Mouse (Mus musculus) midbrain, postnatal 0 days (tissue): ENCODE measurements at regions not wholly inside any gene's neighbourhood (a gene's known extent, or its start where the extent isn't known, plus 50 kb on each side); places are given as distances from the start of the nearest gene placed in this dataset.

ENCODE experiments used
- ATAC-seq: fragments of 200-750 bp; cut with Nextera tagmentation; 2 replicates; pipeline ENCODE4 v1.8.0; 2017; ENCODE audit warnings: moderate number of reproducible peaks, mild to moderate bottlenecking, moderate TSS enrichment, moderate library complexity; ENCODE audit not compliant: low FRiP score
- DNase-seq: peaks from one replicate; pipeline ENCODE4 v3.0.0-alpha.2; 2015; ENCODE audit warnings: low spot score
- H3K27ac ChIP-seq: fragments of 300-500 bp; sonication (generic); 2 replicates; pipeline ENCODE4 v1.5.1; 2014; ENCODE audit warnings: low read depth, mild to moderate bottlenecking, low read length, mixed read lengths
- H3K27me3 ChIP-seq: fragments of 300-500 bp; sonication (generic); 2 replicates; pipeline ENCODE4 v1.6.1; 2014; ENCODE audit warnings: low read length, control low read depth, mixed read lengths; ENCODE audit not compliant: insufficient read depth
- H3K36me3 ChIP-seq: fragments of 300-500 bp; sonication (generic); 2 replicates; pipeline ENCODE4 v1.6.1; 2014; ENCODE audit warnings: low read length, control low read depth, mixed read lengths; ENCODE audit not compliant: insufficient read depth
- H3K4me1 ChIP-seq: fragments of 300-500 bp; sonication (generic); 2 replicates; pipeline ENCODE4 v1.6.1; 2014; ENCODE audit warnings: mild to moderate bottlenecking, control low read depth, antibody characterized with exemption, low read length, mixed read lengths; ENCODE audit not compliant: insufficient read depth
- H3K4me2 ChIP-seq: fragments of 300-500 bp; sonication (generic); 2 replicates; pipeline ENCODE4 v1.6.1; 2014; ENCODE audit warnings: low read depth, mild to moderate bottlenecking, low read length, mixed read lengths; ENCODE audit not compliant: poor library complexity, severe bottlenecking
- H3K4me3 ChIP-seq: fragments of 300-500 bp; sonication (generic); 2 replicates; pipeline ENCODE4 v1.5.1; 2014; ENCODE audit warnings: low read depth, mild to moderate bottlenecking, low read length, moderate library complexity
- H3K9ac ChIP-seq: fragments of 300-500 bp; sonication (generic); replicated peaks from 2 replicates; pipeline ENCODE4 v1.6.1; 2014; ENCODE audit warnings: mild to moderate bottlenecking, low read length, moderate library complexity, mixed read lengths; ENCODE audit not compliant: poor library complexity, severe bottlenecking
- H3K9me3 ChIP-seq: fragments of 300-500 bp; sonication (generic); 2 replicates; pipeline ENCODE4 v1.6.1; 2016; ENCODE audit warnings: low read length, control low read depth
- CTCF ChIP-seq: IDR thresholded peaks from 2 replicates; pipeline ENCODE4 v1.5.1; 2016; ENCODE audit warnings: antibody characterized with exemption, mild to moderate bottlenecking
- WGBS: fragments of 180-500 bp; shearing (Covaris S2); extraction: QIAGEN DNeasy Blood & Tissue Kit; methylation state at CpG from one replicate; pipeline ENCODE4 v1.1.7; 2014; 5-methylcytosine and 5-hydroxymethylcytosine counted together

- Histone ChIP-seq H3K4me2 (no peak overlapping the region), H3K36me3 (no peaks in the 10 kb centered on the region), H3K9me3 (no peaks in the 10 kb centered on the region), H3K9ac (no peak overlapping the region), H3K27ac (no peak overlapping the region), H3K4me1 (no peaks in the 10 kb centered on the region), H3K27me3 (no peaks in the 10 kb centered on the region), H3K4me3 (no peak overlapping the region)
- WGBS, result 94% methylated on average over 5 of the region's 5 CpGs
- TF ChIP-seq CTCF, result no peak
- ATAC-seq (no peak), DNase-seq (no peak)
Observed at GRCm38 (mm10) chr10:126185410-126185809, 219.4 kb downstream of the Lrig3 start.

- Histone ChIP-seq H3K27ac (no peak overlapping the region), H3K4me3 (no peak overlapping the region), H3K9ac (no peak overlapping the region), H3K4me2 (no peak overlapping the region), H3K27me3 (no peaks in the 10 kb centered on the region), H3K9me3 (no peaks in the 10 kb centered on the region), H3K36me3 (no peaks in the 10 kb centered on the region), H3K4me1 (no peaks in the 10 kb centered on the region)
- ATAC-seq, result no peak
- 90% methylated on average over 10 of the region's 10 CpGs for WGBS
- DNase-seq, result no peak
- TF ChIP-seq CTCF, result no peak
Observed at GRCm38 (mm10) chr10:126186086-126186485, 220.1 kb downstream of the Lrig3 start.

- ATAC-seq (no peak), DNase-seq (peak; percentile 31)
- Histone ChIP-seq H3K27me3 (no peaks in the 10 kb centered on the region), H3K36me3 (no peaks in the 10 kb centered on the region), H3K9me3 (no peaks in the 10 kb centered on the region), H3K27ac (no peak overlapping the region), H3K4me1 (no peaks in the 10 kb centered on the region), H3K4me2 (no peak overlapping the region), H3K9ac (no peak overlapping the region), H3K4me3 (no peak overlapping the region)
- 67% methylated on average over 10 of the region's 10 CpGs for WGBS
- TF ChIP-seq CTCF, result no peak
Observed at GRCm38 (mm10) chr10:126189001-126189400, 223.0 kb downstream of the Lrig3 start.
